Mouse (Mus musculus) WW6 (cell line): ENCODE data around the gene Birc2.
A peak's percentile ranks its signal among the peaks of the same experiment; 100 is the strongest.
"Not testable (repeated sequence)": the region's sequence is repeated elsewhere in the genome, so short reads cannot be mapped to it uniquely, and the experiment has no call there.

Experiments used
- DNase-seq: peaks from one replicate; pipeline ENCODE4 v3.0.0-alpha.2; 2013; ENCODE audit warnings: low read depth, low spot score

Gene Birc2

GRCm38 (mm10) chr9:7836905-7837805, at the start of gene Birc2:
Gene Birc2, minus strand, starts transcription at chr9:7837064.
- DNase-seq, result peak; percentile 95

GRCm38 (mm10) chr9:7884346-7884745, 47.5 kb upstream of the Birc2 start:
- no peak for DNase-seq

DNA sequence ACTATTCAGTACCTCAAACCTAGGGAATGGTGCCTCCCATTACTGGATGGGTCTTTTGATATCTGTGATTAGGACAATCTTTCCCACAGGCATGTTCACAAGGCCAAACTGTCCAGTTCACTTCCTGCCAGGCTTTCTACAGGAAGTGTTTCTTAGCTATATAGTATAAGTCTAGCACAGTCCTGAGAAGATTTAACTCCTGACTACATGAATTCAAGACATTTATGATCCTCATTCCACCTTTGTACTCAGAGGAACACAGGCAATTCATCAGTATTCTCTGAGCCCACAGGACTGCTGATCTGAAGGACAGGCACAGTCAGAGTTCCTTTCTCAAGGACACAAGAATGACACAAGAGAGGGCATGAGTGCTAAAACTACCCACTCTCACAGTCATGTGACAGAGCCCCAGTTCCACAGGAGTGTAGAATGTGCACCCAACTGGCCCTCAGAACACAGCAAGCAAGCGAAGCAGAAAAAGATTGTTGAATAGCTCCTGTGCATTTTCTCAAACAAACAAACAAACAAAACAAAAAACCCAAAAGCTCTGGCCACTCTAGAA, 45.5 kb upstream of the Birc2 start:
- no peak for DNase-seq

DNA sequence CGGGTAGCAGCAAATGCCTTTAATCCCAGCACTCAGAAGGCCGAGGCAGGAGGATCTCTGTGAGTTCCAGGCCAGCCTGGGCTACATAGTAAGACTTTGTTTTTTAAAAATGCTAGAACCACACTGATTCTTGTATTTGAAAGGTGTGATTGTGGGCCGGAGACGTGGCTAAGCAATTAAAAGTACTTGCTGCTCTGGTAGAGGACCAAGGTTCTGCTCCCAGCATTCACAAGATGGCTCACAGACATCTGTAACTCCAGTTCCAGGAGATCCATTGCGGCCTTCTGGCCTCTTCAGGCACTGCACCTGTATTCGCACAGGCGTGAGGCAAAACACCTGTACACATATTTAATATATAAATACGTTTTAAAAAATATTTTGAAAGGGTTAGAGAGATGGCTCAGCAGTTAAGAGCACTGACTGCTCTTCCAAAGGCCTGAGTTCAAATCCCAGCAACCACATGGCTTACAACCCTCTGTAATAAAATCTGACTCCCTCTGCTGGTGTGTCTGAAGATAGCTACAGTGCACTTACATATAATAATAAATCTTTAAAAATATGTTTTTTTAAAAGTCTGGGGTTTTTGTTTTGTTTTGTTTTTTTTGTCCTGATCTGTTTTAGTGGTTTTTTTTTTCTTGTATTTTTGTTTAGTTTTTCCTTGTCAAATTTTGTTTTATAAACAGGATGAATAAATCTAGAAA, 36.8 kb upstream of the Birc2 start:
- DNase-seq, result no peak

GRCm38 (mm10) chr9:7872775-7873439, 36.0 kb upstream of the Birc2 start, which contains the start of gene Birc3:
Gene Birc3, minus strand, starts transcription at chr9:7873186.
- no peak for DNase-seq

GRCm38 (mm10) chr9:7872044-7872774, 35.3 kb upstream of the Birc2 start:
- DNase-seq, result no peak

- no peak for DNase-seq
These were observed 34.6 kb upstream of the Birc2 start for GRCm38 (mm10) chr9:7871316-7872043.

DNA sequence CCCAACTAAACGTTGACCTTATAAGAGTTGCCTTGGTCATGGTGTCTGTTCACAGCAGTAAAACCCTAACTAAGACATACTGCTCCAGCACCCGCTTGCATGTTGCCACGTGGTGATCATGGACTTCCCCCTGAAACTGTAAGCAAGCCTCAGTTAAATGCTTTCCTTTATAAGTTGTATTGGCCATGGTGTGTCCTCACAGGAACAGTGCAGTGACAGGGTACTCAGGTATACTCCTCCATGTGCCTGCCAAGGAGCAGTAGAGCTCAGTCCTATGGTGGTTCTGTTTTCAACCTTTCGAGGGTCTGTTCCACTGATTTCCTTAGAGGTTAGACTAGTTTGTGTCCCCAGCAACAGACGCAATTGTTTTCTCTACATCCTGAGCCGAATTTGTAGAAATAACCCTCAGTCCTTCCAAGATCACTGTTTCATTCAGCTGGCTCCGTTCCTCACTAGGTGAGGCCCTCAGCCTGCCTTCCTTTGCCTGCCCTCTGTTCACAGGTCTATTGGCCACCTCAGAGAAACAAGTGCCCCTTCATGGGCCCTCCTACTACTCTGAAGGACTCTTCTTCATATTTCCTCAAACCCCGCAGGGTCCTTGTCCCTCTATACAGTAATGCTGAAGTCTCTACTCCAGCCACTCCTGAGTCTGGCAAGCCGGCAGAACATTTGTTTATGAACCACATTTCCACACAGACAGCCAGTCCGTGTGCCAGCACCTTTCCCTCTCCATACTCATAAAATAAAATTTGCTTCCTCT, 33.9 kb upstream of the Birc2 start:
- DNase-seq, result no peak

DNA sequence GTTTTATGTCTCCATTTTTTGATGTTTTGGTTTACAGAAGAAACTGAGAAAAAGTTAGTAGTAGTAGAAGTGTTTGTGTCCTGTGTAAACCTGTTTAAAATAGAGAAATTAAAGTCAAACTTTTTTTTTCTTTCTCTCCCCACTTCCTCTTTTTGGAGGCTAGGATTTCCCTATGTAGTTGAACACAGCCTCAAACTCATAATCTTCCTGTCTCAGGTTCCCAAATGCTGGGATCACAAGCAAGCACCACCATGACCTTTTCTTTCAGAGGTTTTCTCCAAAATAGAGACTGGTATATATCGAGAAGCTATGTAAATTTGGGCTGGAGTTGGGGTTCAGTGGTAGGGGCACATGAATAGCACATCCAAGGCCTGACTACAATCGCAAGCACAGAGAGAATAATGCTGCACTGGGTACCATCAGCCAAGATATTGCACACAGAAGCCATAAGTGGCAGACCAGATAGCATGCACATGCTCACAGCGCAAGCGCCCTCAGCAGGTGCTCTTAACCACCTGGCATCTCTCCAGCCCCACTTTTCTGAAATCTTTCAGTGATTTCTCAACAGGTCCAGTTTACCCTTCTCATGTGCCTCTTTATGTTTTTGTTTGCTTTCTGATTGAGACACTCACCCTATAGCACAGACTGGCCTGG, 32.1 kb upstream of the Birc2 start:
- no peak for DNase-seq

DNA sequence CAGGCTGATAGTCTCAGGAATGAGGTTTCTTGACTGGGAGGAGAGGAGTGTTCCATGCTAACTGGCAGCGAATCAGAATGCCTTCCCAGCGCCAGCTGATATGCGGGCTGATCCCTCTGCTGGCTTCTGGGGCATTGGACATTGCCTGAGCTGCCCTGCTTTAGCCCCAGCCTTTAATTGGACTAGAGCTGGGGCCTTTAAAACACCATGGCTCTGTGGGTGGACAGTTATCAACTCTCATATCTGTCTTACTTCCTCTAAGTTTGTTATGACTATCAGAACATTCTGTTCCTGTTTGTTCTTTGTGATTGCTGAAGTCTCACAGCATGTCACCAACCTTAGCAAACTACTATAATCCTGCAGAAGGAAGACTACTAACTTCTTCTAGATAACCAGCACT, 31.1 kb upstream of the Birc2 start:
- DNase-seq, result no peak

- DNase-seq, result not testable (repeated sequence)
These were observed 30.1 kb upstream of the Birc2 start for GRCm38 (mm10) chr9:7866981-7867380.

DNA sequence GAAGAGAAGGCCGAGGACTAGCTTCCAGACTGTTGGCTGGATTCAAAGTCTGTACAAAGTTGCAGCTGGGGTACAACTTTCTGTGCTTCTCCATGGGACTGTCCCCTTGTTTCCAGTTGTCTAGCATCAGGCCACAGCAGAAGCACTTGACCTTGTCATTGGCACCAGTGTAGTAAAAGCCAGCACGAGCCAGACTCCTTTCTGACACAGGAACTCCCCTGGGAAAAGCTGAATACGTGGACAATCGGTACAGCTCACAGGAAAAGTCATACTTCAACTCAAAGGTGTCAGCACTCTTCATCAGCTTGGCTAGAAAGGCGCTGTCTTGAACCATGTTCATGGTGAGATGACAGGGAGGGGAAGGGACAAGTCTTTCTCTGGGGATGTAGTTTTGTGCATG, 24.1 kb upstream of the Birc2 start:
- no peak for DNase-seq

GRCm38 (mm10) chr9:7855912-7856311, 19.0 kb upstream of the Birc2 start:
- DNase-seq, result no peak

DNA sequence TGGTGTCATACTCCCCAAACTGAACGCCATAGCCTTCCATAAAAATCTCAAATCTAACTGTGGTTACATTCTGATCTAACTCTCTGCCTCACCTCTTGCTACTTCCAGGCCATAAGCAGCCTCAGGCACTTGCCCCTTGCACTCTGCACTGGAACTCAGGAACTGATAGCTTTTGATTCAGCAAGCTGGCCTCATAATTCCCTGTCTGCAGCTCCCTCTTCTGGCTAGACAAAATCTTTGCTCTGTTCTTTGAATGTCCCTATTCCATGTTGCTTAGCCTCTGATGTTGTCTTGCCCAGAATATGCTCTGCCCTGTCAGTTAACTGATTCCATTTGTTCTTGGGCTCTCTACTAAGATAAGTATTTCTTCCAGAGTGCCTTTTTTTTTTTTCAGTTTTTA, 18.5 kb upstream of the Birc2 start:
- no peak for DNase-seq

- DNase-seq, result not testable (repeated sequence)
These were observed 17.3 kb upstream of the Birc2 start for GRCm38 (mm10) chr9:7854196-7854595.

- DNase-seq, result no peak
These were observed 15.7 kb upstream of the Birc2 start for GRCm38 (mm10) chr9:7852346-7853230.

GRCm38 (mm10) chr9:7851841-7852240, 15.0 kb upstream of the Birc2 start:
- no peak for DNase-seq

- no peak for DNase-seq
These were observed 11.3 kb upstream of the Birc2 start for GRCm38 (mm10) chr9:7848191-7848590.
